Mouse (Mus musculus) liver, embryonic 14.5 days (tissue): ENCODE data around the gene BC028528.

Source experiments
- CTCF ChIP-seq: IDR thresholded peaks from 2 replicates; pipeline ENCODE4 v1.5.1; 2016; ENCODE audit warnings: antibody characterized with exemption, low read depth, control low read depth
- EP300 ChIP-seq: IDR thresholded peaks from 2 replicates; pipeline ENCODE4 v1.6.1; 2016; ENCODE audit warnings: antibody characterized with exemption, low read depth

DNA sequence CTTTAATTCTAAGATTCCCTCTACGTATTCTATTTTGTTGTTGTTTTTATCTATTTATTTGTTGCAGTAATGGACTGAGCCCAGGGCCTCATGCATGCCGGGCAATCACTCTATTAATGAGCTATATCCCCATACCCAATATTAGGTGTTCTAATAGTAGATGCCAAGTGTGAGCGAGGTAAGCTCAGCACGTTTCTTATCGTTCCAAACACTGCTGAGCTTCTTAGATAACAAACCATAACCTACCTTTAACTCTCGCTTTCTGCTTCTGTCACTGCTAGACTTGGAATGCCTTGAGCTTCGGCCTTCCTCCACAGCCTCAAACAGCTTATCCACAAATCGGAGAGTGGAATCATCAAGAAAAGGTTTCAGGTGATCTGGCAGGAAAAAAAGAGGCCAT, 40.5 kb downstream of the BC028528 start:
- TF ChIP-seq CTCF (no peak), EP300 (peak; percentile 51)
